Mouse (Mus musculus): ENCODE data around the gene Chd2. TPM values are rescaled to one million over a fixed set of nuclear protein-coding genes. Genes with fewer than 3 reads are reported as not detected.

Gene Chd2
- total RNA-seq, 1 experiment, result 46.6 TPM

- Histone ChIP-seq H3K9ac (ENCODE audit: insufficient read depth, low read depth, low read length, poor library complexity, severe bottlenecking) (peak overlapping the region; percentile 33), H3K4me3 (ENCODE audit: insufficient read depth in 1 of 2, low read depth in 1 of 2, low read length in 2 of 2, poor library complexity in 1 of 2, severe bottlenecking in 1 of 2) (peak overlapping the region; percentile 1 to 12; a peak in 2 of 4 replicates), H3K4me1 (ENCODE audit: control insufficient read depth in 2 of 2, insufficient read depth in 2 of 2, low read length in 2 of 2, poor library complexity in 1 of 2) (peaks cover 2% of the 10 kb centered on the region in 2 experiments; a peak in 2 of 4 replicates), H3K9me3 (ENCODE audit: control insufficient read depth, insufficient read depth, low read depth, low read length) (no peaks in the 10 kb centered on the region), H3K36me3 (ENCODE audit: control insufficient read depth, insufficient read depth, low read length, poor library complexity, severe bottlenecking) (peaks cover 2% of the 10 kb centered on the region; the same call in 1 of the 2 replicates), H3K27ac (ENCODE audit: insufficient read depth, low read depth, low read length, poor library complexity, severe bottlenecking) (peak overlapping the region; percentile 47; the same call in 1 of the 2 replicates)
- no peak for DNase-seq (ENCODE audit: low read depth, low spot score)
- TF ChIP-seq ZC3H11A (IDR thresholded peaks at IDR 0.05; ENCODE audit: borderline replicate concordance, low read depth, low read length) (peak; percentile 100), CHD2 (IDR thresholded peaks at IDR 0.05; ENCODE audit: low read depth, low read length) (no peak)
- in situ Hi-C loops (cut with MboI; ENCODE audit: low sequenced_read_pairs in 2 of 2, unreplicated experiment in 2 of 2), result no loop called here
Observed at GRCm38 (mm10) chr7:73524454-73524952, 17.1 kb downstream of the Chd2 start.

DNA sequence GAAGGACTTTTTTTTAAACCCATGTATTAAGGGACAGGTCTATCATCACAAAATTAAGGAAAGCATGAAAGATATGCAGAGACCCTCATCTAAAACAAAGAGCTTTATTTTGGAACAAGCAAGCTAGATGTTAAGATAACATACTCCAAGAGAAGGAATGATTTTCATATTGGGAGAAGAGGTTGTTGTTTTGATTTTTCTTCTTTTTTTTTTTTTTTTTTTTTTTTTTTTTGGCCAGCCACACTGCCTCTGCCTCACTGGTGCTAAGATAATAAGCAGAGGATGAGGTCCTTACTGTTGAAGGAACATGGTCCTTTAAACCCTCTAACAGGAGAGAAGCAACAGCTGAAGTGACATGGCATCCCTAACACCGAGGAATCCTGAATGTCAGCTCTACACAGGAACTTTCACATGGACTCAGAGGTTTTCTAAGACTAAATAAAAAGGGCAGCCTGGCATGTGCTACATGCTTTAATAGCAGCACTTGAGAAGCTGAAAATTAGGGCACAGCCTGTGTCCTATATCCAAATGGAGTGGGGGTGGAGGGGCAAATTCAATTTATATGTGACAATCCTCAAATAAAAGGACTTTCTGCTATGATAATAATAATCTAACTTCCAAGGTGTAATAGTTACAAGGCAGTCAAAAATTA is 17.9 kb downstream of the Chd2 start:
- no peak overlapping the region for H3K4me3 ChIP-seq (ENCODE audit: insufficient read depth in 1 of 2, low read depth in 1 of 2, low read length in 2 of 2, poor library complexity in 1 of 2, severe bottlenecking in 1 of 2)
- DNase-seq (ENCODE audit: low read depth, low spot score), result no peak
- no peak overlapping the region for H3K9ac ChIP-seq (ENCODE audit: insufficient read depth, low read depth, low read length, poor library complexity, severe bottlenecking)
- TF ChIP-seq ZNF384 (IDR thresholded peaks at IDR 0.05; ENCODE audit: low read depth, low read length) (peak; percentile 26; the same call in 1 of the 2 replicates), ZC3H11A (IDR thresholded peaks at IDR 0.05; ENCODE audit: borderline replicate concordance, low read depth, low read length) (no peak), HCFC1 (IDR thresholded peaks at IDR 0.05; ENCODE audit: borderline replicate concordance, insufficient read depth, low read length) (no peak)
- H3K9me3 ChIP-seq (ENCODE audit: control insufficient read depth, insufficient read depth, low read depth, low read length), result no peaks in the 10 kb centered on the region
- H3K36me3 ChIP-seq (ENCODE audit: control insufficient read depth, insufficient read depth, low read length, poor library complexity, severe bottlenecking), result peaks cover 2% of the 10 kb centered on the region; the same call in 1 of the 2 replicates
- peaks cover 2% of the 10 kb centered on the region in 2 experiments; a peak in 2 of 4 replicates for H3K4me1 ChIP-seq (ENCODE audit: control insufficient read depth in 2 of 2, insufficient read depth in 2 of 2, low read length in 2 of 2, poor library complexity in 1 of 2)
- in situ Hi-C loops (cut with MboI; ENCODE audit: low sequenced_read_pairs in 2 of 2, unreplicated experiment in 2 of 2), result no loop called here
- H3K27ac ChIP-seq (ENCODE audit: insufficient read depth, low read depth, low read length, poor library complexity, severe bottlenecking), result no peak overlapping the region; the same call in 1 of the 2 replicates

DNA sequence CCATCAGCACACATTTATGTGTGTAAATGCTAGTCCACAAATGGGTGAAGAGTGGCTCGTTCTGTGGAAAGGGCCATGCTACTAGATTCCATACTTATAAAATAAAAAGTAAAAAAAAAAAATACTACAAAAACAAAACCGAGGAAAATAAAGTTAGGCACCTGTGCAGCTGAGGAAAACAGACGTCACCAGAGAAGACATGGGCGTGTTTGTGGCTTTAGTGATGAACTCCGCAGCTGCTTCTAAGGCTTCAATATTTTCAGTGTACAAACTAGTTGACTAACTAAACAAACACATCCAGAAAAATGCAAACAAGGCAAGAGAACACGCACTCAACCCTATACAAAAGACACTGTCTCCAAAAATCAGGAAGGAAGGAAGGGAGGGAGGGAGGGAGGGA is 18.4 kb downstream of the Chd2 start:
- peaks cover 2% of the 10 kb centered on the region; the same call in 1 of the 2 replicates for H3K36me3 ChIP-seq (ENCODE audit: control insufficient read depth, insufficient read depth, low read length, poor library complexity, severe bottlenecking)
- TF ChIP-seq ZC3H11A (IDR thresholded peaks at IDR 0.05; ENCODE audit: borderline replicate concordance, low read depth, low read length) (no peak), CHD2 (IDR thresholded peaks at IDR 0.05; ENCODE audit: low read depth, low read length) (no peak), MAFK (IDR thresholded peaks at IDR 0.05; ENCODE audit: insufficient read depth, low read depth, low read length) (no peak), HCFC1 (IDR thresholded peaks at IDR 0.05; ENCODE audit: borderline replicate concordance, insufficient read depth, low read length) (no peak), ZNF384 (IDR thresholded peaks at IDR 0.05; ENCODE audit: low read depth, low read length) (no peak)
- peaks cover 2% of the 10 kb centered on the region in 2 experiments; a peak in 1 of 4 replicates for H3K4me1 ChIP-seq (ENCODE audit: control insufficient read depth in 2 of 2, insufficient read depth in 2 of 2, low read length in 2 of 2, poor library complexity in 1 of 2)
- no peaks in the 10 kb centered on the region for H3K9me3 ChIP-seq (ENCODE audit: control insufficient read depth, insufficient read depth, low read depth, low read length)
- H3K9ac ChIP-seq (ENCODE audit: insufficient read depth, low read depth, low read length, poor library complexity, severe bottlenecking), result no peak overlapping the region
- no peak overlapping the region for H3K4me3 ChIP-seq (ENCODE audit: insufficient read depth in 1 of 2, low read depth in 1 of 2, low read length in 2 of 2, poor library complexity in 1 of 2, severe bottlenecking in 1 of 2)
- H3K27ac ChIP-seq (ENCODE audit: insufficient read depth, low read depth, low read length, poor library complexity, severe bottlenecking), result no peak overlapping the region
- in situ Hi-C loops (cut with MboI; ENCODE audit: low sequenced_read_pairs in 2 of 2, unreplicated experiment in 2 of 2), result no loop called here
- no peak for DNase-seq (ENCODE audit: low read depth, low spot score)

- Histone ChIP-seq H3K9me3 (ENCODE audit: control insufficient read depth, insufficient read depth, low read depth, low read length) (no peaks in the 10 kb centered on the region), H3K4me1 (ENCODE audit: control insufficient read depth in 2 of 2, insufficient read depth in 2 of 2, low read length in 2 of 2, poor library complexity in 1 of 2) (peaks cover 6 to 9% of the 10 kb centered on the region in 2 experiments; a peak in 2 of 4 replicates), H3K4me3 (ENCODE audit: insufficient read depth in 1 of 2, low read depth in 1 of 2, low read length in 2 of 2, poor library complexity in 1 of 2, severe bottlenecking in 1 of 2) (no peak overlapping the region), H3K9ac (ENCODE audit: insufficient read depth, low read depth, low read length, poor library complexity, severe bottlenecking) (no peak overlapping the region), H3K36me3 (ENCODE audit: control insufficient read depth, insufficient read depth, low read length, poor library complexity, severe bottlenecking) (peaks cover 8% of the 10 kb centered on the region; the same call in 1 of the 2 replicates), H3K27ac (ENCODE audit: insufficient read depth, low read depth, low read length, poor library complexity, severe bottlenecking) (no peak overlapping the region)
- no peak for TF ChIP-seq CHD2 (IDR thresholded peaks at IDR 0.05; ENCODE audit: low read depth, low read length)
- no peak for TF ChIP-seq HCFC1 (IDR thresholded peaks at IDR 0.05; ENCODE audit: borderline replicate concordance, insufficient read depth, low read length)
- no peak for TF ChIP-seq MAFK (IDR thresholded peaks at IDR 0.05; ENCODE audit: insufficient read depth, low read depth, low read length)
- TF ChIP-seq ZC3H11A (IDR thresholded peaks at IDR 0.05; ENCODE audit: borderline replicate concordance, low read depth, low read length), result no peak
- TF ChIP-seq ZNF384 (IDR thresholded peaks at IDR 0.05; ENCODE audit: low read depth, low read length), result no peak
- in situ Hi-C loops (cut with MboI; ENCODE audit: low sequenced_read_pairs in 2 of 2, unreplicated experiment in 2 of 2), result no loop called here
- no peak for DNase-seq (ENCODE audit: low read depth, low spot score)
Observed at GRCm38 (mm10) chr7:73521277-73522193, 20.1 kb downstream of the Chd2 start.
